Mouse (Mus musculus) layer of hippocampus, adult 9-11 months (tissue): Measurements from ENCODE around the gene Ssbp2.

Experiments
- DNase-seq: peaks from one replicate; pipeline ENCODE4 v3.0.0; 2022

Ssbp2 gene

GRCm38 (mm10) chr13:91536711-91537110 lies 76.6 kb downstream of the Ssbp2 start:
- DNase-seq = no peak

DNA sequence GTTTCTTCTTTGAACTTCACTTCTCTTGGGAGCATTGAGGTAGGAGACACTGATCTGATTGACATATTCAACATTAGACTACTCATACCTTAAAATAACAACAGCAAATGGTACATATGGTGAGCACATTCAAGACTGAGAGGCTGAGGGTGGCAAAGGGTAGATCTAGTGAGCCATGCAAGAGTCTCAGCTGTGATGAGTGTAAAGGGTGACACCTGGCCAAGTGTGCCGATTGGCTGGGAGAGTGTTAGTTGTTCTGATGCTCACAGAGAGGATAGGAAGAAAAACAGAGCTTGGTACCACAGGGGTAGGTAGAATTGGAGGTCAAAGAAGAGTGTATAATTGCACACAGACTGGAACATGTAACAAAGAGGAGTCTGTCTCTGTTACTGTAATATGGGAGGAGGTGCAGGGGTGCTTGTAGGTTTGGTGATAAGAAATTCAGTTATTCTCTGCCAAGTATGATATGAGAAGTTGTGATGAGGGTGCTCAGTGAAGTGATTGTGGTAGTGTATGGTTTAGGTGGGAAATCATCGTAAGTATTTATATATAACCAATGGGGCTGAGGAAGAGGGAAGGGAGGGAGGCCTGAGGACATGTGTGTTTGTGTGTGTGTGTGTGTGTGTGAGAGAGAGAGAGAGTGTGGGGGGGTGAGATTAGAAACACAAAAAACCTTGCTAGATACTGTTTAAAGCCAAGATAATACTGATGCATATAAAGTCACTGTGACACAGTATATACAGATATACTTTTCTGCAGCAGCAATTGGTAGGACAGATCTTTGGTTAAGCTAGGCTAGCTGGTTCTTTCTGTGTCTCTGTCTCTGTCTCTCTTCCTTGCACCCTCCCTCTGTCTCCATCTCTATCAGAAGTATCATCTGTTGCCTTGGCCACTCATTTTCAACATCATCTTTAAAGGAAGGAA lies 80.3 kb downstream of the Ssbp2 start:
- no peak for DNase-seq

- no peak for DNase-seq
These were observed 81.0 kb downstream of the Ssbp2 start for GRCm38 (mm10) chr13:91541069-91541429.

- DNase-seq = no peak
These were observed 83.5 kb downstream of the Ssbp2 start for GRCm38 (mm10) chr13:91543555-91543954.

- no peak for DNase-seq
These were observed 104.0 kb downstream of the Ssbp2 start for GRCm38 (mm10) chr13:91564047-91564446.

DNA sequence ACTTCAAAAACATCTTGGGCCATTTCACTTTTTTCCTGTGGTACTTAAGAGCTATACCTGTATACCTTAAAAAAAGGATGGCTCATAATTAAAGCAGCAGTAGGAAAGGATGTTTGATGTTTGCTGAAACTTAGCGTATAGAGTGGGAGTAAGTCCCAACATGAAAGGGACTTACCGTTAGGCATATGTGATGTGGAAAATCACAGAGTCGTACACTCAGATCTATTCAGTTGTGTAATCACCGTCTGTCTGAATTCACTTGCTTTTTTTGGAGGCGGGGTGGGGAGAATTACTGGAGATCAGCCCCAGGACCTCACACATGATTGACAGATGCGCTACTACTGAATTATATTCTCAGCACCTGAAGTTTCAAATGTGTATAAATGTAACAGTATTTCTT lies 104.7 kb downstream of the Ssbp2 start:
- DNase-seq = peak; percentile 31

DNA sequence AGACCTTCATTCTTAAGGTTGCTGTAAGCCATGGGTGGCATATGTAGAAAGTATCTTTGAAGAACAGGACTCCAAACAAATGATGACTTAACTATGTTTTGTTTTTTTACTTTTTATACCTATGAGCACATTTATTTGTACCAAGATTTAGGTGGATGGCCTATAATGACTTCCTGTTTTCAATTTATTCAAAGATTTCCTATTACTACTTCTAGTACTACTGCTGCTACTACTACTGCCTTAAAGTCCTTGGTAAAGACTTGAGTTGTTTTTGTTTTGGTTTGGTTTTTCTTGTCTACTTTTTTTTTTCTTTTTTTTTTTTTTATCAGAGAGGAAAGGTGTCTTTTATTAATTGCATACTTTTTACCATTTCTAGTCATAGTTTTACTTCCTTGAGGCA lies 121.4 kb downstream of the Ssbp2 start:
- DNase-seq = no peak

GRCm38 (mm10) chr13:91582212-91582611 lies 122.1 kb downstream of the Ssbp2 start:
- no peak for DNase-seq

GRCm38 (mm10) chr13:91586368-91586767 lies 126.3 kb downstream of the Ssbp2 start:
- DNase-seq = no peak

DNA sequence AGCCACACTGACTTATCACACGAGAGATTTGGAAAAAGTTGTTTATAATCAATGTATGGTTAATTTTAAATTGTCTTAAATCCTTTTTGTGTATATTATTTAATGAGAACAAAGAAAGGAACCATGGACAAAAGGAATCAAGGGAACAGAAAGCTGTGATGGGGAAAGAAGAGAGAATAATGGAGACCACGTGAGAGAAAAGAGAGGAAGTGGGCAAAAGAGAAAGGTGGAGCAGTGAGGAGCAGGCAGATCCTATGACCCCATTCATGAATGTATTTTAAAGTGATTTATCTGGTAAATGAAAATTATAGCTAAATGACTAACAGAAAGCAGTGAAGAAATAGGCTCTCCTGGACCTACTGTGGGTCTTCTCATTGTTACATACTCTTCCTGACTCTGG lies 128.4 kb downstream of the Ssbp2 start:
- no peak for DNase-seq

DNA sequence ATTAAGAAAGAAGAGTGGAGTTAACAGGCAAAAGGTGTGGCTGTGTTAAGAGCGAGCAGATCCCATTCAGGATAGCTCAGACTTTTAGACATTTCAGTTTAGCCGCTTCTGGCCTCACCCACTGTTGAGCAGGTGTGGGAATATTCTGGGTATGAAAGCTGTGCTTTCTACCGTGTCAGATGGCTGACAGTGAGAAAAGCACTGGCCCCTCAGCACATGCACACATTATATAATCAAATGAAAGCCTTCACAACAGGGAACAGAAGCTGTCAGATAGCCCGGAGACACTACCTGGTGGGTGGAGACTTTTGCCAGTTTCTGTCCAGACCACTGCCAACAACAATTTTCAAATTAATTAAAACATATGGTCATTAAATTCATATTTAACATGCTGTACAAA lies 131.8 kb downstream of the Ssbp2 start:
- DNase-seq = peak; percentile 48

DNA sequence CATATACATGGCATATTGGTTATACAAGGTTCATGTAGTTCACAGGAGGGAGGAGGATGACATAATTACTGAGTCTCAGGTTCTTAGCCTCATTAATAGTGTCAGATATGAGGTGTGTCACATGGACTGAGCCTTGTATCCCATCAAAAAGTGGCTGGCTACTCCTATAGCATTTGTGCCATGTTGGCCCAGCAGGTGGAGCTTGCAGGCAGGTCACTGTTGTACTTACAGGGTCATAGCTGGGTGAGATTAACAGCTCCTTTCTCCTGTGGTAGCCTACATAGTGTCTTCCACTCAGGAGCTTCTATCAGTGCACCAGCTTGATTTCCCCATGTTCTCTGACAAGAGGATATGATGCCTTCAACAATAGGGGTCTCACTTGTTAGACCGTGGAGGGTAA lies 135.2 kb downstream of the Ssbp2 start:
- no peak for DNase-seq

DNA sequence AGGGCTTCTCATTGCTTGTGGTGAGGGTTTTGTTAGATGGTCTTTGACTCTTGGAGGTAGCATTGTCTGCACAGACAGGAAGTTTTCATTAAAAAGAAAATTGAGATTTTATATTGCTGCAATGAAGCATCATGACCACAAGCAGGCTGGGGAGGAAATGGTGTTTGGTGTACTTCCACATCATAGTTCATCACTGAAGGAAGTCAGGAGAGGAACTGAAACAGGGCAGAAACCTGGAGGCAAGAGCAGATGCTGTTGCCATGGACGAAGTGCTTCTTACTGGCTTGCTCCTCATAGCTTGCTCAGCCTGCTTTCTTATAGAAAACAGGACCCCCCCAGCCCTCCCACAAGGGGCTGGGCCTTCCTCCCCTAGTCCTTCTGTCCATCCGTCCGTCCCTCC lies 139.5 kb downstream of the Ssbp2 start:
- DNase-seq = no peak

- no peak for DNase-seq
These were observed 145.2 kb downstream of the Ssbp2 start for GRCm38 (mm10) chr13:91605043-91605840.

GRCm38 (mm10) chr13:91610601-91611000 lies 150.5 kb downstream of the Ssbp2 start:
- DNase-seq = no peak

- no peak for DNase-seq
These were observed 151.8 kb downstream of the Ssbp2 start for GRCm38 (mm10) chr13:91611909-91612308.

DNA sequence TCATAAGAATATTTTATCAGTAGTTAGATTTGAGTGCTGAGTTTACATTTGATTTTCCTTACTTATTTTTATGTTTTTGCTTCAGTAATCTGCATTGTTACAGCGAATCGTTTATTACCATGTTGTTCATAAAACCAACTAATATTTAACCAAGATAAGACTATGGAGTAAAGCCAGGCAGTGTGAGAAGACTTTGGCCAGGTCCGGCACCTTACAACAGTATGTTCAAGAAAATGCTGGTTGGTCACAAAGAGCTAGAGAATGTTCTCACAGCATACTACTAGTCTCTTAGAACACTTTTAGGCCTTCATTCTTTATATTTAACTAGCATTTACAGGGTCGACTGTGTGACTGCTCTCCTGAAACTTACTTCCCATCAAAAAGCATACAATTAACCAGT lies 152.5 kb downstream of the Ssbp2 start:
- no peak for DNase-seq

GRCm38 (mm10) chr13:91616050-91616449 lies 156.0 kb downstream of the Ssbp2 start:
- no peak for DNase-seq

DNA sequence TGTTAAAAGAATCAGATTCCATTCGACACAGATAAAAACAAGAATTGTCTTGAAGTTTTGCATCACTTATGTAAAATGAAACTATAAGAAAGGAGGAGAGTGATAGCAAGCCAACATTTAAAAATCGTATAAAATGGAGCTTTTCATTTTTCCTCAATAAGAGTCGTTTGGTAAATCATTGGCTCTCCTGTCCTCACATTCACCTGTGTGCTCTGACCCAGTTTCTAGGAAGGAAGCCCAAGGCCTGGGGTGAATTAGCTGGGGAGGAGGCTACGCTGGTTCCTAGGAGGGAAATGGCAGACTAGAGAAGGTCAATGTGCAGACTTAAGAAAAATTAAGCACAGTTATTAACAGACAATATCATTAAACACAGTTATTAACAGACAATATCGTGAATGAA lies 156.8 kb downstream of the Ssbp2 start:
- no peak for DNase-seq

DNA sequence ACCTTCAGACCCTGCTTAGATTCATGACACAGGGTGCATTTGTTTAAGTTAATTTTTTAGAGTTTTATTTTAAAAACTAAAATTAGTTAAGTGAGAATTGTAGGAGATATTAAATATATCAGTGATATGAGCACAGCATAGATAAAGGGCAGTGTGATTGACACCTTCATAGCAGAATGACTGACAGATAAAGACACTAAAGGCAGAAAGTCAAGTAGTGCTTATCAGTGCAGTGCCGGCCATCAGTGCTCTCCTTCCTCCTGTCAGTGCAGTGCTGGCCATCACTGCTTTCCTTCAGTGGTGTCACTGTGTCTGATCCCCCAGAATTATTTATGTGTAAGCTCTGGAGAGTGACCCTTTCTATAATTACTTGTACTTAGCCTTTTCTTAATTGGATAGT lies 159.3 kb downstream of the Ssbp2 start:
- no peak for DNase-seq

DNA sequence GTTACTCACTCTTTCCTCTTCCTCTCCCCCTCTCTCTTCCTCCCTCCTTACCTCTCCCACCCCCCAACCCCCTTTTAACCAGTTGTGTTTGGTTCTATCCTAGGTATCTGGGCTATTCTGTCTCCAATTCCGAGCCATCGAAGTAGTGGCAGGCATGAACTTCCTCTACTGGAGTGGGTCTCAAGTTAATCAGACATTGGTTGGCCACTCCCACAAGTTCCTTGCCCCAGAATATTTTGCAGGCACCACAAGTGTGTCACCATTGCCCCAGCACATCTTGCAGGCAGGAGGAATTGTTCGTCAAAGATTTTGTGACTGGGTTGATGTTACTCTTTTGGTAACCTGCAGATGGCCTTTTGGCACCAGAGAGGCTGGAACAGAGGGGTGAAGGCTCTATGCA lies 160.5 kb downstream of the Ssbp2 start:
- no peak for DNase-seq

DNA sequence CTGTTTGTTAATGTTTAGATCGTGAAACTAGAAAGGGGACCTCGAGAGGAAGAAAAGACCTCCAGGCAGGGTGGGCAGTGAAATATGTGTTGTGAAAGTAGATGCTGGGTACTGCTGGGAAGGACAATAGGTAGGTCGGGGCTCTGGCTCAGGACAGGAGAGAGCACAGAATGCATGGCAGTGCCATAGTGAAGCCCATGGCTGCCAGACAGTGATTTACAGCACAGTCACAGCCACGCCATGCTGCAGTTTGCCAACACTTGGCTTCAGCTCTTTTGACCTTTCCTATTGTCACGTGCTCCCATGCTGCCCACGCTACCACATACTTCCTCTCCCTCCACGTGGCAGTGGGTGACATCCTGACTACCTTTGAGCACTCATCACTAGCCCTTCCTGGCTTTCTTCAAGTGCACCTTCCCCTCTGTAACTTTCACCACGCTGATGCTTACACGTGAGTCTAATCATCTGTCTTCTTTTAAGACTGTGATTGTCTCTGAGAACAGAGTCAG lies 171.3 kb downstream of the Ssbp2 start:
- DNase-seq = no peak

DNA sequence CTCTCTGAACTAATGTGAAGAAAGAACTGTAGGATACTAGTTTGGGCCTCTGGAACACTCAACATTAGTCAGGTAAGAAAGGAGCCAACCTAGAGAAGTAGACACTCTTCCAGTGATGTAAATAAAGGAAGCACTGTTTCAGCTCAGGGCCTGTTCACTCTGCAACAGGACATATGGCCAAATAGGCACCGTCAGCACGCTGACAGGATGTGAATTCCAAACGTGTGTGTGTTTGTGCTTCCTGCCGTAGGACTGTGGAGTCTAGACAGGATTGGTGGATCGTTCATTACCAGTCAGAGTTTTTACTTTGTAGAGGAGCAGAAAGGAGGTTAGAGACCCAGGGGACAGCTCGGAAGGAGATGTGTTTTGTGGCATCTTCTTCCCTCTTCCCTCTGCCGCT lies 174.0 kb downstream of the Ssbp2 start:
- DNase-seq = no peak

DNA sequence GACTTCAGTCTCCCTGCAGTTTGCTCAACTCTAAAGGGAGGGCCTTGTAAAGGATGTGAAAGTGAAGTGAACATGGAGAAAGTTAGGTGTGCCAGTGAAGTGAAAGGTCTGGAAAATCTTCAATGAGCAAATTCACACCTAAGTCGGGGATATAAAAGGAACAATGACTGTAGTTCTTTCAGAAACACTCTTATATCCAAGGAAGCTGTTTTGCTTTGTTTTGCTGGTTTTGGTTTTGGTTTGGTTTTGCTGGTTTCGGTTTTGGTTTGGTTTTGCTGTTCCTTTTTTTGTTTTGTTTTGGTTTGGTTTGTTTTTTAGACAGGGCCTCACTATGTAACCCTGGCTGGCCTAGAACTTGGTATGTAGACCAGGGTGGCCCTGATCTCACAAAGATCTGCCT lies 175.9 kb downstream of the Ssbp2 start:
- no peak for DNase-seq
